Mouse (Mus musculus) MEL (cell line): Measurements from ENCODE around the gene Hkdc1. TPM values are rescaled to one million over a fixed set of nuclear protein-coding genes. Genes with fewer than 3 reads are reported as not detected.

Source experiments
- DNase-seq: peaks from one replicate; pipeline ENCODE4 v3.0.0; 2011; ENCODE audit warnings: low read depth, low spot score
- H3K27ac ChIP-seq: 2 replicates; pipeline ENCODE4 v1.5.1; 2012; ENCODE audit warnings: low read depth, mild to moderate bottlenecking, control low read depth, low read length, moderate library complexity; ENCODE audit not compliant: control insufficient read depth
- H3K27me3 ChIP-seq, 2 experiments: fragments of 150-350 bp in 1 of 2; sonication (generic) in 1 of 2; 2 replicates each; pipeline ENCODE4 v1.6.1; 2012; ENCODE audit warnings: low read length in 2 of 2, mild to moderate bottlenecking in 2 of 2, improper control_type of control experiment in 1 of 2, moderate library complexity in 1 of 2; ENCODE audit not compliant: insufficient read depth in 2 of 2, control insufficient read depth in 1 of 2
- H3K36me3 ChIP-seq, 2 experiments: 2 replicates each; pipeline ENCODE4 v1.6.1; 2012 to 2014; ENCODE audit warnings: low read length in 2 of 2, improper control_type of control experiment in 1 of 2, inconsistent platforms in 1 of 2, mild to moderate bottlenecking in 1 of 2; ENCODE audit not compliant: insufficient read depth in 2 of 2, control insufficient read depth in 1 of 2
- H3K4me1 ChIP-seq, 2 experiments: fragments of 150-350 bp in 1 of 2; sonication (generic) in 1 of 2; 2 replicates each; pipeline ENCODE4 v1.6.1; 2012; ENCODE audit warnings: low read length in 2 of 2, improper control_type of control experiment in 1 of 2, mild to moderate bottlenecking in 1 of 2; ENCODE audit not compliant: insufficient read depth in 2 of 2, control insufficient read depth in 1 of 2
- H3K4me3 ChIP-seq, 2 experiments: fragments of 150-350 bp in 1 of 2; sonication (generic) in 1 of 2; 2 replicates each; pipeline ENCODE4 v1.5.1; 2012; ENCODE audit warnings: low read depth in 2 of 2, low read length in 2 of 2, mild to moderate bottlenecking in 2 of 2, moderate library complexity in 2 of 2, control low read depth in 1 of 2, improper control_type of control experiment in 1 of 2; ENCODE audit not compliant: control insufficient read depth in 1 of 2, insufficient read depth in 1 of 2
- H3K79me2 ChIP-seq: 2 replicates; pipeline ENCODE4 v1.6.1; 2012; ENCODE audit warnings: mild to moderate bottlenecking, low read length, moderate library complexity; ENCODE audit not compliant: control insufficient read depth, poor library complexity, insufficient read depth
- H3K9ac ChIP-seq: 2 replicates; pipeline ENCODE4 v1.6.1; 2012; ENCODE audit warnings: low read depth, mild to moderate bottlenecking, control low read depth, low read length, moderate library complexity; ENCODE audit not compliant: control insufficient read depth, poor library complexity, severe bottlenecking
- H3K9me3 ChIP-seq: fragments of 150-350 bp; sonication (generic); replicated peaks from 2 replicates; pipeline ENCODE4 v1.6.1; 2012; ENCODE audit warnings: mild to moderate bottlenecking, low read length, improper control_type of control experiment, moderate library complexity; ENCODE audit not compliant: insufficient read depth
- BHLHE40 ChIP-seq: IDR thresholded peaks from 2 replicates; pipeline ENCODE4 v1.6.1; 2012; ENCODE audit warnings: low read depth, mild to moderate bottlenecking, inconsistent platforms, low read length, improper control_type of control experiment, borderline replicate concordance
- CHD1 ChIP-seq: IDR thresholded peaks from 2 replicates; pipeline ENCODE4 v1.6.1; 2012; ENCODE audit warnings: low read depth, mild to moderate bottlenecking, inconsistent platforms, low read length, improper control_type of control experiment
- CHD2 ChIP-seq: IDR thresholded peaks from 2 replicates; pipeline ENCODE4 v1.6.1; 2011; ENCODE audit warnings: low read length, improper control_type of control experiment
- CTCF ChIP-seq, 3 experiments: IDR thresholded peaks in 2 of 3; conservative IDR thresholded peaks in 1 of 3; 2 replicates each; pipeline ENCODE4 v1.5.1; 2011 to 2012; ENCODE audit warnings: low read length in 3 of 3, low read depth in 2 of 3, mild to moderate bottlenecking in 2 of 3, improper control_type of control experiment in 1 of 3, inconsistent platforms in 1 of 3, mixed read lengths in 1 of 3, moderate library complexity in 1 of 3; ENCODE audit not compliant: control insufficient read depth in 1 of 3, insufficient read depth in 1 of 3, poor library complexity in 1 of 3, severe bottlenecking in 1 of 3
- ELF1 ChIP-seq: IDR thresholded peaks from 2 replicates; pipeline ENCODE4 v1.6.1; 2014; ENCODE audit warnings: low read depth, mild to moderate bottlenecking, inconsistent platforms, low read length, improper control_type of control experiment, moderate library complexity
- GATA1 ChIP-seq: IDR thresholded peaks from 2 replicates; pipeline ENCODE4 v1.6.1; 2011; ENCODE audit warnings: low read depth, low read length, improper control_type of control experiment
- HCFC1 ChIP-seq: IDR thresholded peaks from 2 replicates; pipeline ENCODE4 v1.6.1; 2012; ENCODE audit warnings: low read depth, mild to moderate bottlenecking, inconsistent platforms, low read length, improper control_type of control experiment, moderate library complexity
- JUND ChIP-seq: IDR thresholded peaks from 2 replicates; pipeline ENCODE4 v1.6.1; 2011; ENCODE audit warnings: low read depth, mild to moderate bottlenecking, improper control_type of control experiment, low read length
- MAFK ChIP-seq: IDR thresholded peaks from 2 replicates; pipeline ENCODE4 v1.6.1; 2011; ENCODE audit warnings: low read depth, mild to moderate bottlenecking, low read length, improper control_type of control experiment, borderline replicate concordance
- MAX ChIP-seq: IDR thresholded peaks from 2 replicates; pipeline ENCODE4 v1.6.1; 2011; ENCODE audit warnings: low read length, improper control_type of control experiment
- MAZ ChIP-seq: IDR thresholded peaks from 2 replicates; pipeline ENCODE4 v1.6.1; 2012; ENCODE audit warnings: low read depth, mild to moderate bottlenecking, inconsistent platforms, low read length, improper control_type of control experiment
- MEF2A ChIP-seq: IDR thresholded peaks from 2 replicates; pipeline ENCODE4 v1.6.1; 2014; ENCODE audit warnings: low read depth, mild to moderate bottlenecking, inconsistent platforms, low read length, improper control_type of control experiment; ENCODE audit not compliant: poor library complexity, insufficient replicate concordance, severe bottlenecking; ENCODE audit errors: extremely low read depth
- MXI1 ChIP-seq: IDR thresholded peaks from 2 replicates; pipeline ENCODE4 v1.6.1; 2011; ENCODE audit warnings: mild to moderate bottlenecking, low read depth, low read length, improper control_type of control experiment
- MYC ChIP-seq: IDR thresholded peaks from 2 replicates; pipeline ENCODE4 v1.6.1; 2011; ENCODE audit warnings: low read depth, mild to moderate bottlenecking, low read length, improper control_type of control experiment, moderate library complexity
- NELFE ChIP-seq: IDR thresholded peaks from 2 replicates; pipeline ENCODE4 v1.6.1; 2011; ENCODE audit warnings: low read depth, low read length, improper control_type of control experiment
- NRF1 ChIP-seq: IDR thresholded peaks from 2 replicates; pipeline ENCODE4 v1.6.1; 2014; ENCODE audit warnings: low read depth, mild to moderate bottlenecking, inconsistent platforms, low read length, improper control_type of control experiment, moderate library complexity; ENCODE audit not compliant: poor library complexity, insufficient read depth, severe bottlenecking
- POLR2AphosphoS5 ChIP-seq: IDR thresholded peaks from 2 replicates; pipeline ENCODE4 v1.6.1; 2012; ENCODE audit warnings: low read depth, borderline replicate concordance, mild to moderate bottlenecking, inconsistent platforms, low read length, moderate library complexity, mixed read lengths
- RAD21 ChIP-seq: IDR thresholded peaks from 2 replicates; pipeline ENCODE4 v1.6.1; 2011; ENCODE audit warnings: mild to moderate bottlenecking, low read depth, low read length, improper control_type of control experiment
- SIN3A ChIP-seq: IDR thresholded peaks from 2 replicates; pipeline ENCODE4 v1.6.1; 2012; ENCODE audit warnings: low read length, improper control_type of control experiment, inconsistent platforms
- SMC3 ChIP-seq: IDR thresholded peaks from 2 replicates; pipeline ENCODE4 v1.6.1; 2011; ENCODE audit warnings: low read depth, low read length, improper control_type of control experiment
- TBP ChIP-seq: IDR thresholded peaks from 2 replicates; pipeline ENCODE4 v1.8.0; 2011; ENCODE audit warnings: low read depth, low read length, improper control_type of control experiment
- TCF12 ChIP-seq: IDR thresholded peaks from 2 replicates; pipeline ENCODE4 v1.6.1; 2014; ENCODE audit warnings: low read depth, mild to moderate bottlenecking, inconsistent platforms, low read length, improper control_type of control experiment, moderate library complexity
- USF2 ChIP-seq, 2 experiments: IDR thresholded peaks; 2 replicates each; pipeline ENCODE4 v1.6.1; 2011 to 2012; ENCODE audit warnings: improper control_type of control experiment in 2 of 2, low read length in 2 of 2, borderline replicate concordance in 1 of 2, inconsistent platforms in 1 of 2, low read depth in 1 of 2, mild to moderate bottlenecking in 1 of 2; ENCODE audit not compliant: insufficient read depth in 1 of 2
- ZC3H11A ChIP-seq: IDR thresholded peaks from 2 replicates; pipeline ENCODE4 v1.6.1; 2012; ENCODE audit warnings: low read depth, mild to moderate bottlenecking, inconsistent platforms, low read length, improper control_type of control experiment
- ZMIZ1 ChIP-seq: IDR thresholded peaks from 2 replicates; pipeline ENCODE4 v1.6.1; 2012; ENCODE audit warnings: low read depth, mild to moderate bottlenecking, inconsistent platforms, low read length, improper control_type of control experiment, moderate library complexity
- polyA plus RNA-seq, 2 experiments: library from polyadenylated mRNA; stranded (reverse) in 1 of 2; unstranded in 1 of 2; fragments of >175 nt in 1 of 2; fragments of >200 nt in 1 of 2; gene quantifications; 2 replicates each; pipeline versions ENCODE4 v1.2.1 to v1.2.4; 2012; ENCODE audit warnings: low replicate concordance in 2 of 2, low read depth in 1 of 2; ENCODE audit not compliant: insufficient read length in 2 of 2, insufficient read depth in 1 of 2, missing spikeins in 1 of 2
- total RNA-seq: library from RNA; depleted of rRNA; stranded (reverse); fragments of 300-350 nt; gene quantifications from 2 replicates; pipeline ENCODE4 v1.2.3, GENCODE M21; 2012

Hkdc1 gene
- total and polyA plus RNA-seq, 3 experiments, result 0.38 to 0.42 TPM; not detected in 1

DNA sequence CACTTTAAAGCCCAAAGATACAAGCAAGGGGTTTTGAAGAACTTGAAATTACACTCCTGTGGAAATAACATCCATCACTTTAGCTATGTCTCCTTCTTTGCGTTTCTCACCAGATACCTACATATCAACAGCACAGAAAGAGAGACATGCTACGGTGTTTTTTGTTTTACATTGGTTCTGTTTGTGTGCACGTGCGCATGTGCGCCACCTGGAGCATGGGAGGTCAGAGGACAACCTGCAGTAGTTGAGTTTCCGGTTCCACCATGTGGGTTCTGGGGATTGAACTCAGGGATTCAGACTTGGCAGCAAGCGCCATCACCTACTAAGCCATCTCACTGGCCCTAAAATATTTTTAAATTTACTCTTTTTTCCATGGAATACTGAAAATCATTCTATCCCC is 63.5 kb downstream of the Hkdc1 start:
- Histone ChIP-seq H3K4me3 (no peak overlapping the region), H3K36me3 (no peaks in the 10 kb centered on the region), H3K4me1 (no peaks in the 10 kb centered on the region), H3K9me3 (no peaks in the 10 kb centered on the region), H3K79me2 (no peaks in the 10 kb centered on the region), H3K9ac (no peak overlapping the region), H3K27me3 (no peaks in the 10 kb centered on the region), H3K27ac (no peak overlapping the region)
- peak; percentile 48 for DNase-seq
- TF ChIP-seq JUND, result no peak
- TF ChIP-seq MAZ, result no peak
- no peak for TF ChIP-seq ELF1
- no peak for TF ChIP-seq SIN3A
- TF ChIP-seq MYC, result peak; percentile 59; the same call in 1 of the 2 replicates
- TF ChIP-seq NRF1, result no peak
- no peak for TF ChIP-seq CHD1
- TF ChIP-seq ZC3H11A, result no peak
- TF ChIP-seq ZMIZ1, result no peak
- TF ChIP-seq RAD21, result peak; percentile 12
- TF ChIP-seq TCF12, result no peak
- TF ChIP-seq HCFC1, result no peak
- TF ChIP-seq CHD2, result no peak
- TF ChIP-seq GATA1, result no peak
- peak; percentile 56; the same call in 1 of the 2 replicates for TF ChIP-seq BHLHE40
- TF ChIP-seq CTCF (IDR thresholded peaks at IDR 0.05 in 2 of 3, conservative IDR thresholded peaks at IDR 0.05 in 1 of 3; ENCODE audit: control insufficient read depth in 1 of 3, insufficient read depth in 1 of 3, low read depth in 2 of 3, low read length in 3 of 3, poor library complexity in 1 of 3, severe bottlenecking in 1 of 3), result peak; percentile 25 to 71 (median 58); a peak in 5 of 6 replicates
- TF ChIP-seq MEF2A, result no peak
- no peak for TF ChIP-seq POLR2AphosphoS5
- peak; percentile 40 for TF ChIP-seq SMC3
- TF ChIP-seq TBP, result no peak

DNA sequence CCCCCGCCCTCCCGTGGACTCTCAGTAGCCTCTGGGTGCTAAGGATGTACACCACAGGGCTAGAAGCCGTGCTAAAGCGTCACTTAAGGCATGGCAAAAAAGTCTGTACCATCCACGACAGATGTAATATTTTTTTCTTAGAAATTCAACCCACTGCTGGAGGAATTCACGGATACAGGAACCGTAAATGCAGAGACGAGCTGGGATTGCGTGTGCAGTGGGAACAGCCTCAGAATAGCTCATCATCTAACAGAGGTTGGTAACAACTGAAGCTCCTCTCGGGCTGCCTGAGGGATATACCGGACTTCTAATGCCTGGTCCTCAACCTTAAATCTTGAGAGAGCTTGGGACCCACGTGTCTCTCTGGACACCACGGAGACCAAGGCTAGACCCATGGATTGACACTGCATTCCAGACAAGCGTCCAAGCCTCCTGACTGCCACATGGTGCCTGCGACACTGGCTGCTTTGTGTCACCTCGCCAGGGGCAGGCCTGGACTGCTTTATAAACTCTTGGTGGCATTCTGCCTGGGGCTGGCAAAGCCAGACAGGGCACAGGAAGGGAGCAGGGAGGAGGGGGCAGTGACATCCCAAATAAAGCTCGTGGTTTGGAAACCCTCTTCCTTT is 66.1 kb downstream of the Hkdc1 start:
- H3K36me3 ChIP-seq, result no peaks in the 10 kb centered on the region
- H3K27ac ChIP-seq, result no peak overlapping the region
- no peaks in the 10 kb centered on the region for H3K9me3 ChIP-seq
- H3K4me3 ChIP-seq, result no peak overlapping the region
- no peaks in the 10 kb centered on the region for H3K27me3 ChIP-seq
- no peak overlapping the region for H3K9ac ChIP-seq
- H3K4me1 ChIP-seq, result no peaks in the 10 kb centered on the region
- no peak for TF ChIP-seq POLR2AphosphoS5
- no peak for TF ChIP-seq BHLHE40
- TF ChIP-seq NELFE, result no peak
- no peak for TF ChIP-seq MXI1
- no peak for TF ChIP-seq GATA1
- TF ChIP-seq MYC, result no peak
- TF ChIP-seq RAD21, result no peak
- no peak for TF ChIP-seq SIN3A
- no peak for TF ChIP-seq JUND
- no peak for TF ChIP-seq HCFC1
- no peak for TF ChIP-seq USF2 (IDR thresholded peaks at IDR 0.05; ENCODE audit: borderline replicate concordance in 1 of 2, insufficient read depth in 1 of 2, low read depth in 1 of 2, low read length in 2 of 2)
- no peak for TF ChIP-seq MAX
- TF ChIP-seq MAFK, result no peak
- H3K79me2 ChIP-seq, result no peaks in the 10 kb centered on the region
- DNase-seq, result no peak
